Mouse (Mus musculus) left cerebral cortex, postnatal 4 days (tissue): Measurements from ENCODE around the gene Tarbp2. TPM values are rescaled to one million over a fixed set of nuclear protein-coding genes. Genes with fewer than 3 reads are reported as not detected.

Experiments used
- DNase-seq: peaks from one replicate; pipeline ENCODE4 v3.0.0-alpha.2; 2022
- intact Hi-C: fragments of 180-260 bp; cut with DNase I; formaldehyde crosslinking; loops from one replicate; pipeline ENCODE4 v1.15.1; 2025
- total RNA-seq, 2 experiments: library from RNA; stranded (reverse); gene quantifications; 2 replicates each; pipeline ENCODE4 v1.2.3; 2021

Gene Tarbp2
- total RNA-seq, 2 experiments from 2014 or later = 71.4 to 72.0 TPM

DNA sequence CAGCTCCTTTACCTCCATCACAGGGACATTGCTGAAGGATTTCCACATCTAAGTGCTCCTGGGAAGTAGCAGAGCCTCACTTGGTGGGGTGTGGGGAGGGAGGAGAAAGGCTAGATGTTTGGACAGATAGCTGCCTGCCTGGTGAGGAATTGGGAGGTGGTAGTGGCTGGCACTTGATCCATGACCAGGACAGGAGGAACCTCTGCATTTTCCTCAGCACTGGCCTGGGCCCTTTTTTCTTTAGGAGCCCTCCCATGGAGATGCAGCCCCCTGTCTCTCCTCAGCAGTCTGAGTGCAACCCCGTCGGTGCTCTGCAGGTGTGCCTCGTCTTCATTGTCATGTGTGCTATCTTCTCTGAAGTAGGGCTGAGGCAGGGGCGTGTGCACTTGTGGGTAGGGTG, 3.5 kb downstream of the Tarbp2 start:
- intact Hi-C loops = no loop called here
- no peak for DNase-seq

- peak; percentile 79 for DNase-seq
- intact Hi-C loops = no loop called here
These were observed 7.0 kb downstream of the Tarbp2 start, which contains the start of gene Npff for GRCm38 (mm10) chr15:102524892-102525485. Npff (minus strand) TSS chr15:102524942.

- intact Hi-C loops = no loop called here
- no peak for DNase-seq
These were observed 8.4 kb downstream of the Tarbp2 start for GRCm38 (mm10) chr15:102526111-102527002.

- intact Hi-C loops = no loop called here
- no peak for DNase-seq
These were observed 9.9 kb downstream of the Tarbp2 start for GRCm38 (mm10) chr15:102527936-102528335.

GRCm38 (mm10) chr15:102528396-102528795, 10.4 kb downstream of the Tarbp2 start:
- intact Hi-C loops = no loop called here
- DNase-seq = no peak

DNA sequence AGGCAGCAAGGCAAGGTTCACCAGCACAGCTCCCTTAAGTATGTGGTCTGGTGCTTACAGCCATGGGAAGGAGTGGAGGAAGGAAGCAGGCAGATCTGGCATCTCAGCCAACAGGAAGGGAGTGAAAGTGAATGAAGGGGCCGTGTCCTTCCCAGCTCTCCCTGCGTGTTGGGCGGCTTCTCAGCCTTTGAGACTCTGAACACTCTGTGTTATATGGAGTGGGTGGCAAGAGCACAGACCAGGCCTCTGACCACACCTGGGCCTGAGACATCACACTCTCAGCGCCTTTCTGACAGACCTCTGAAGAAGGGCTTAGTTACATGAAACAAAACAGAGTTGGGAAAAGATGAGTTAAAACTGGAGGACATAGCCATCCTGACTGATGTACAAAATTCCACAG, 12.6 kb downstream of the Tarbp2 start:
- no peak for DNase-seq
- intact Hi-C loops = no loop called here

DNA sequence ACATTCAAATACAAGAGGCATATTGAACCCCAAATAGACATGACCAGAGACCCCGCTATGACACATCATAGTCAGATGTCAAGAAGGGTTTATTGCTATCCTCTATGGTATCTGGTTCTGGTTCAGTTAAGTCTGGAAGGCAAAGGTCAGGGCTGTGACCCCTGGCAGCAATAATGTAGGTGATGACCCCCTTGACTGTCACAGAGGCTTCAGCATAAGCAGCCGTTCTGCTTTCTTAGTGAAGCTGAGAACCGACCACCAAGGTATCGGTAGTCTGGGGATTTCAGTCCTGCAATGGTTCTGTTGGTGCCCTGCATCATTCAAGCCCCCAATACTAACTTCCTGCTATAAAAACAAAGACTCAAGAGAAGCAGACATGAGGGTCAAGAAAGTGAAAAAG, 13.6 kb downstream of the Tarbp2 start:
- no peak for DNase-seq
- intact Hi-C loops = no loop called here

DNA sequence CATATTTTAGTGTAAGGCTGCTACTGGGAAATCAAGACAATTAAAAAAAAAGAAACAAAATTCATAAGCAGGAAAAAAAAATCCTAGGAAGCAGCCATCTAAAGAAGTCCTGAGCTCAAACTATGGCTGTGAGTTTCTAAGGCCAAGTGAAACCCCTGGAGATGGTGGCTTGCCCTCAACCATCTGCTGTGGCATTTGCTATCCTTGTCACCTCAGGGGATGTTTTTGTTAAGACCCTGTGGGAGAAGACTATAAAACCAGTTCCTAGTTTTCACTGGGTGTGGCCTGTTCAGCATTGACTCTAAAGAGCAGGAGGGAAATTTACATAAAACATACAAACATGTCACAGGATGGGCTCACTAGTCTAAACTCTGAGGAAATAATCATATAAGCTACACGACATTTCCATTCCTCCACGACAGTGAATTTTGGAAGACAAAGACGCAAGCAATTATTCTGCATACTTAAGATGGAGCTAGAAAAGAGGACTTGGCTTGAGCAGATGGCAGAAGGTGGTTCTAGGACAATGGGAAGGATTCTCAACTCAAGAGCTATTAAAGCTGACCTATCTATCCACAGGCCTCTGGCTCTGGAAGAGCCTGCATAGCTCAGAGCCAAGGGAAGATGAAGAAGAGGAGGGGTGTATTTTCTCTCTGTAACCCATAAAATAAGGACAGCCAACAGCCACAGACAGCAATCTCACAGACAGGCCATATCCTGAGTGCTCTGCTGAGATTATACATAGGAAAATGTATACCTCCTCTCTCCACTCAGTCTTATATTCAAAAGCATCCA, 14.3 kb downstream of the Tarbp2 start:
- no peak for DNase-seq
- intact Hi-C loops = no loop called here

- DNase-seq = no peak
- intact Hi-C loops = no loop called here
These were observed 15.9 kb downstream of the Tarbp2 start for GRCm38 (mm10) chr15:102533926-102534325.

DNA sequence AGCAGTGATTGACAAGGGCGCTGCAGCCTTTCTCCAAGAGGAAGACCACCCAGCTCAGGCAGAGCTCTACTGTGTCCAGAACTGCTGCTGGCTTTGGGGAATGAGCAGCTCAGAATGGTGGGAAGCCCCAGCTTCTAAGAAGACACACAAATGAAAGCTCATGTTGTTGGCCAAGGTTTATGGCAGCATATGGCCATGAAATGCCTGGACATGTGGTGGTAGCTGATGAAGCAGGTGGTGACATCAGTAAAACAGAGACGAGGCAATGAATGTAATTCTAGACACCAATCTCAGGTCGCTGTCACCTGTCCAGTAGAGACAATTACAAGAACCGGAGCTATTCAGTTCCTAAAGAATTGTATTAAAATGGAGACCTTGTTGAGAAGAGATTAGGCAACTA, 26.8 kb downstream of the Tarbp2 start:
- DNase-seq = peak; percentile 46
- intact Hi-C loops = no loop called here

GRCm38 (mm10) chr15:102546246-102546645, 28.3 kb downstream of the Tarbp2 start:
- intact Hi-C loops = no loop called here
- DNase-seq = no peak

- DNase-seq = peak; percentile 96
- intact Hi-C loops = no loop called here
These were observed 28.9 kb downstream of the Tarbp2 start for GRCm38 (mm10) chr15:102546677-102547427.

DNA sequence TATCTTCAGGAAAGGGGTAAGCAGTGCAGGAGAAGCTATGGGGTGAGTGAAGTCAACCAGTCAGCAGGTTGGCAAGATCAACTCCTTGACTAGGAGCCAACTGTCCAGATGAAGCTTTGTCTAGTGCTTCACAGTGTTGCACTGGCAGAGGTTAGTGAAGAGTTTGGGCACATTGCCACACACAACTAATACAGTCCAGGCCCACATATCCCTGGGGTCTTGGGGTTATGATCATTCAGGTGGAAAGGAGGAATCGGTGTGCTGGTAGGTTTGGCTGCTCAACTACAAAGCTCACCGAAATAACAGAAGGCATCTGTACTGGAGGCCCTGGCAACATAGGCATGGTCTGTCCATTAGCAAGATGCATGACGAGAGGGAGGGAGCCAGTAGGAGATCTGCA, 29.5 kb downstream of the Tarbp2 start:
- intact Hi-C loops = no loop called here
- peak; percentile 92 for DNase-seq

DNA sequence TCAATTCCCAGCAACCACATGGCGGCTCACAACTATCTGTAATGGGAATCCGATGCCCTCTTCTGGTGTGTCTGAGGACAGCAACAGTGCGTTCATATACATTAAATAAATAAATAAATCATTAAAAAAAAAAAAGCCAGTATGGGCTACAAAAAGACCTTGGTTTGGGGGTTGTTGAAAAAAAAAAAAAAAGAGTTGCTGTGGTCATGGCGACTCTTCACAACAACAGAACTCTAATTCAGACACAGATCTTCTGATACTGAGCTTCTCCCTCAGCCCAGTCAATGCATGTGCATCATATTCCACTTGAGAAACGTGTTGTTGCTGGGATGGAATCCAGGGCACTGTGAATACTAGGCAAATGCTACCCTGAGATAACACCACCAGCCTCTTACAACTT, 34.6 kb downstream of the Tarbp2 start:
- intact Hi-C loops = no loop called here
- no peak for DNase-seq

- intact Hi-C loops = no loop called here
- DNase-seq = no peak
These were observed 37.6 kb downstream of the Tarbp2 start for GRCm38 (mm10) chr15:102555581-102555980.

- DNase-seq = no peak
- intact Hi-C loops = no loop called here
These were observed 39.6 kb downstream of the Tarbp2 start for GRCm38 (mm10) chr15:102557580-102557979.

- intact Hi-C loops = no loop called here
- DNase-seq = no peak
These were observed 44.5 kb downstream of the Tarbp2 start for GRCm38 (mm10) chr15:102562491-102562890.

- DNase-seq = no peak
- intact Hi-C loops = no loop called here
These were observed 45.1 kb downstream of the Tarbp2 start for GRCm38 (mm10) chr15:102563061-102563460.

DNA sequence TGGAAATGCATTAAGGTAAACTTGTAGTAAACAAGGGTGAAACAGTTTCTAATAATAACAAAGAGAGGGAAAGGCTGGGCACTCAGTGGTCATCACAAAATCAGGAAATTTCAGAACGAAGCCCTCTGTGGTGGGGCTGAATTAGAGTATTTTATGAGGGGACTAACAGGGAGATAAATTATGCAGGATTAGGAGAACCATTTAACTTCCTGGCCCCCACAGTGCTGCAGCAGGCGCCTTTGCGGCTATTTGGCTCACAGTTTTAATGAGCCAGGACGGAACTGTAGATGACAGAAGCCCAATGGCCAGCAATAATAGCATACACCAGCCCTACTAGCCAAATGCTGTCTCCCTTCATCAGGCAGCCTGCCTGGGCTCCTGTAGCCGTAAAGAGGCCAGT, 45.7 kb downstream of the Tarbp2 start:
- no peak for DNase-seq

GRCm38 (mm10) chr15:102567849-102568248, 49.9 kb downstream of the Tarbp2 start:
- DNase-seq = no peak
- intact Hi-C loops = no loop called here

More for the DNA sequence above, 45.7 kb downstream of the Tarbp2 start:
- intact Hi-C loops = no loop called here

DNA sequence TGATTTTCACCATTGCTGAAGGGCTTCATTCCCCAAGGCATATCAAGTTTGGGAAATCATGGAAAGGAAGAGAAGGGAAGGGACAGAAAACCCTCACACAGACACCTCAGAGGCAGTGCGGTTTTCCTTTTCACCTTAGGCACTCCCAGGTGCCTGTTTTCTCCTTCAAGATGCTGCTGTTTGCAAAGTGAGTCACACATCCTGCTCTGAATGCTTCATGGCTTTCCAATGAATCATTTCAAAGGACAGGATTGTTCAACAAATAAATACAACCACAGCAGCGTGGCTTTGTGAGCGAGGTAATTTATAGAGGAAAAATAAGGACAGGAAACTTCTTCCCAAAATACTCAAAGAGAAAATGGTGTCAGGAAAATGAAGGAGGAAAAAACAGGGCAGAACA, 54.1 kb downstream of the Tarbp2 start:
- intact Hi-C loops = no loop called here
- no peak for DNase-seq
